Mouse (Mus musculus): ENCODE measurements at regions not wholly inside any gene's neighbourhood (a gene's known extent, or its start where the extent isn't known, plus 50 kb on each side); places are given as distances from the start of the nearest gene placed in this dataset.

- TF ChIP-seq CTCF (IDR thresholded peaks at IDR 0.05; ENCODE audit: low read depth, low read length) (no peak), POLR2A (IDR thresholded peaks at IDR 0.05; ENCODE audit: insufficient read depth, low read length) (no peak)
Observed at GRCm38 (mm10) chr1:47466573-47467253, 574.1 kb upstream of the Slc39a10 start.

Data from ES-Bruce4 (cell line).